Mouse (Mus musculus): ENCODE data around the gene Ddx21.
"Not testable (repeated sequence)": the region's sequence is repeated elsewhere in the genome, so short reads cannot be mapped to it uniquely, and the experiment has no call there.

Ddx21 gene

DNA sequence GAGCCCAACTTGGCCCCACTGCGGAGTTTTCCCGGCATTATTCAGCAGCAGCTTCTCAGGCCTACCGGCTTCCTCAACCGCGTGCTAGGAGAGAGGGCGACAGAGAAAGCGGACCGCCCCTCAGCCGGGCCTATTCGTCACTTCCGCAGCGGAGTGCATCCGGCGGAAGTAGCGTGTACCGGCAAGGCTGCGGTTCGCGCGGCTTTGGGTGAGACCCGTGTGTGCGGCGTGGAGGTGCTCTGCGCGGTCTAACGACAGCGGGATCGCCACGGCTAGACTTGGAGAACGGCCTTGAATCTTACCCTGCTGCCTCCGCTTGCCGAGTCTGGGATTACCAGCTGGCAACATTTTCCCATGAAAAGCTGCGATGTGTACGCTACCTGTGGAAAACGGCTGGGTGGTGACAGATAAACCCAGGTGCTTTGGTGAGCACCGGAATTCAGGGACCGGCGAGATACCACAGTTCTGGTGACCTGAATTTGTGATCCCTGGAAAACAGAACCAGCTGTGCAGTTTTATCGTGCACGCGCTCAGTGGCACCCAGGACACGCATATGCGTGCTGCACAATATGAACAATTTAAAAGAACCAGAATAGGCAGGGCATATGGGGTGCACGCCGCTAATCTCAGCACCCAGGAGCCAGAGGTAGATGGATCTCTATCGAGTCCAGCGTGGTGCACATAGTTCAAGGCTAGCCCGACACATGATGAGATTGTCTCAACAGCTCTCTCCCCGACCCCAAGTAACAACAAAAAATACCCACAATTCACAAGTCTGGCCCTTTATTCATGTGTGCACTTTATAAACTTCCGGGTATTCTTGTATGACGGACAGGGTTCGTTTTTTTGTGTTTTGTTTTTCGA is at the start of gene Ddx21:
Gene Ddx21, minus strand, starts transcription at position 105 of the 864 bp plus-strand sequence.
- peak; percentile 79 to 88 for DNase-seq

DNA sequence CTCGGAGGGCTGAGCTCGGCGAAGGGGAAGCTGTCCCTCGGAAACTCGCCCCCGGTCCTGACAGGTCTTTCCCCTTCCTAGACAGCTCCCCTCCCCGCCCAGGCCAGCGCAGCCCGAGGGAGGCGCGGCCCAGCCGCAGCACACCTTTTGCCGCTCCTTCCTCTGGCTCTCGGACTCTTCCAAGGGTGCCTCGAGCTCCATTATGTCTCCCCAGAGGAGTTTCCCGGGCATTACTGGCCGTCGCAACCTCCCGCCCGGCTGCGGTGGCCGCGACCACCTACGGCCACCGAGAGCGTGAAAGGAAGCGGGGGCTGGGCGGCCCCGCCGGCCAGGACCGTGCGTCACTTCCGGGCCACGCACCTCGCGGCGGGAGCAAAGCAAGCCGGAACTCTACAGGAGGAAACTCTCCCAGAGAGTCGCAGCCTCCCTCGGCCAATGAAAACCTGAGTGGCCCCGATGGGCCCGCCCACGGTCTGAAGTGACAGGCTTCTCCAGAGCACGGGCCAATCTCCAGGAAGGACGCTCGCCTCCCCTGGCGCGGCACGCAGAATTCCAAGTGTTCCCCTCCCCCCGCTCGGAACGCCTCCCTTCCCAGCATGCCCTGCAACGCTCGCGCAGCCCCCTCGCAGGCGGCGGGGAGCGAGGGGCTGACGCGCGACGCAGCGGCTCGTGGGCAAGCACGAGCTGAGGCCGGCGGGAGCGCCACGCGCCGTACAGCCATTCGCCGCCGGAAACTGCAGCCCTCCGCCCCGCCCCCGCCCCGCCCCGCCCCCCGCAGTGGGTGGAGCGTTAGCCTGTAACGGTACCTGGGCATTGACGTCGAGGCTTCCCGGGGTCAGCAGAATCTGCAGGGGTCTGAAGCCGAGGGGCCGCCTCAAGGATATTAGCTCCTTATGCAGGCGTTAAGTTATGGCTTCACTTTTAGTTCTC is 49.1 kb upstream of the Ddx21 start, which contains the start of gene Ddx50:
Gene Ddx50, minus strand, starts transcription at position 338 of the 930 bp plus-strand sequence.
- DNase-seq, result peak; percentile 92 to 95

DNA sequence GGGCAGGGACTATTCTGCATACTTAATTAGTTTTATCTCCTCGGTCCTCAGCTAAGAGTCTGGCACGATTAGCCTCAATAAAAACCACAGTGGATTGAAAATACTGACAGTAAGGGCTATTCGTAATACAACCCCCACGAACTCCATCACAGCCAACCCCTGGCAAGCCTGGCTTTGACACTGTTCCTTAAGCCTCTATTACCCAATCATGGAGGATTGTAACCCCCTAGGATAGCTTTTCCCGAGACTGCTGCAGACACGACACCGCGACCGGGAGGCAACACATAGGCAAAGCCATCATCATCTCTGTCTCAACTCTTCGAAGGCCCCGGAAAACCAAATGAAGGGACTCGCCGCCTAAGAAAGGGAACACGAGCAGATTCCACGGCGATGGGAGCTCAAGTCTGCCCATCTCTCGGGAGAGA is 48.3 kb upstream of the Ddx21 start:
- no peak for DNase-seq

DNA sequence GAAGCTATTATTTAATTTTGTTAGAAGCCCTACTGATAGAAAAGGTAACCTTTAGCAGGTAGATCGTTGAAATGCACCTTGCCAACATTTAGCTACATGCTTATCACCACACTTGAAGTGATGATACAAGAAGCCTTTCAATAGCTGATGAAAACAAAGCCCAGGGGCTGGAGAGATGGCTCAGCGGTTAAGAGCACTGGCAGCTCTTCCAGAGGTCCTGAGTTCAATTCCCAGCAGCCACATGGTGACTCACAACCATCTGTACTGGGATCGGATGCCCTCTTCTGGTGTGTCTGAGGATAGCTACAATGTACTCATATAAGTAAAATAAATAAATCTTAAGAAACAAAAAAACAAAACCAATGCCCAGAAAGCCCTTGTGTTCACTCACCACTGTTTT is 2.1 kb upstream of the Ddx21 start:
- DNase-seq, result no peak

DNA sequence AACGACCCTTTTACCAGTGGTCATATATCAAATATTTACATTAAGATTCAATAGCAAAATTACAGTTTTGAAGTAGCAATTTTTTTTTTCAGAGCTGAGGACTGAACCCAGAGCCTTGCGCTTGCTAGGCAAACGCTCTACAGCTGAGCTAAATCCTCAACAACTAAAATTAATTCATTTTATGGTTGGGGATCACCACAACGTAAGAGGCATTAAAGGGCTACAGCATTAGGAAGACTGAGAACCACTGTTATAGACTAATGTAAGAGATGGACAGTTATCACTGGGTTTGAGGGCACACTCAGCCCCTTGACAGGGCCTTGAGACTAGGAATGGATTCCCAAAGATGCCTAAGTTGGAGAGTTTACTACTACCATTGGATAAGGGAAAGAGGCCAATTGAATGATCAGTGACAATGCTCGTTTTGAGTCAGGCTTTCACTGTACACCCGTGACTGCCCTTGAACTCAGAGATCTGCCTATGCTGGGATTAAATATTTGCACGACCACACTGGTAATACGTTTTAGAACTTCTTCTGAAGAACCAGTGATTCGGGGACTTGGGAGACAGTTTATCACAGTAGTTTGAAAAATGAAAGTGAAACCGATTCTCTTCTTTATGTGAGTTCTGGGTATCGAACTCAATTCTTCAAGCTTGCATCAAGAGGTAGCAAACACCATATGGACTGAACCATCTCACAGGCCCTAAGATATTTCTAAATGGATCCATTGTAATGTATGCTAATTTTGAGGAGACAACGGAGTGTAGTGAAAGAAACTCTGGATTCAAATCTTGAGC is 1.4 kb upstream of the Ddx21 start:
- DNase-seq, result no peak

DNA sequence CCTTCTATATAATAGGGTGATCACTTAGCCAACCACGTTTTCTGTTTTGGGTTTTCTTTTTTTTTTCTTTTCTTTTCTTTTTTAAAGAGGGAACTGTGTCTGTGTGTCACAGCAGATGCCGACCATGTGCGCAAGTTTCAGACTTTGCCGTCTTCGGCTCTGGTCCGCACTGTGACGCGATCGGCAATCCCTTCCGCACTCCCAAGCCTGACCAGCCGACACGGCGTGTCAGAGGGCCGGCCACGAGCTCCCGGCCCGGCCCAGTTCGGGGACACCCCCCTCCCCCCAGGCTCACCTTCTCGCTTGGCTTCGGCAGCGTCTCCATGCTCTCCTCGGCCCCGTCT is 276 bp downstream of the Ddx21 start:
- no peak for DNase-seq

DNA sequence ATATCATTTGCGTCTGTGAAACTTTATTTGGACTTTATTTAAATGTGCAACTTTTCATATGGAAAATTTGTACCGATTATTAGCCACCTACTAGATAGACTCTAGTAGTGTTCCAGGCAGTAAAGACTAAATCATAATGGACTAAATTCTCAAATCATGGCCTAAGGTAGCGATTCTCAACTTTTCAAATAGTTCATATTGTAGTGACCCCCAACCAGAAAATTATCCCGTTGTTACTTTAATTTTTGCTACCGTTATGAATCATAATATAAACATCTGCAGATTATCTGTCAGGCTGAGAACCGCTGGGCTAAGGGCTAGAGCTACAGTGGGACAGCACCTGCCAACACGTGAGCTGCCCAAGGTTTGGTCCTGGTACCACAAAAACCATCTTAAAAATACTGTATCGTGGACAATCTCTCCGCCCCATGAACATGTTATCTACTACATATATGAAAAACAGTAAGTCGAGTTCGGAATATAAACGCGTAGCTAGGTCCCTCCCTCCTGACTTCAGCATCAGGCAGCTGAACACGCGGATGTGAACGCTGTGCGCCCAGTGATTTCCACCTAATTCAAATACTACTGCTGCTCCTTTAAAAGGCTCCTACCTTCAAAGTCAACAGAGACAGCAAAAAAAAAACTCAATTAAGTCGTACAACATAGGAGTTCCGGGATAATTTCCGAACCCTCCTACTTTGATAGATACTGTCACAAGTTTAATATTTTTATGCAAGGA is 859 bp downstream of the Ddx21 start:
- no peak for DNase-seq

DNA sequence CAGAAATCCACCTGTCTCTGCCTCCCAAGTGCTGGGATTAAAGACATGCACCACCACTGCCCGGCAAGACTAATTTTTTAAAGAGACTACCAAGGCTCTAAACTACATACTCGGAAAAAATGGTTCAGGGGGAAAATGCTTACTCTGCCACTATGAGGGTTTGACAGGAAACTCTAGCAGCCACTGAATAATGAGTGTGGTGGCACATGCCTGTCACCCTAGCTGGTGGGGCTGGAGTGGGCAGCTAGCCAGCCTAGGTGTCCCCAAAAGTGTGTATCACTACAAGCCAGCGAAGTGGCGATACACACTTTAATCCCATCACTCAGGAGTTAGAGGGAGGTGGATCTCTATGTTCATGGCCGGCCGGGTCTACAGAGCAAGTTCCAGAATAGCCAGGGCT is 2.0 kb downstream of the Ddx21 start:
- no peak for DNase-seq

DNA sequence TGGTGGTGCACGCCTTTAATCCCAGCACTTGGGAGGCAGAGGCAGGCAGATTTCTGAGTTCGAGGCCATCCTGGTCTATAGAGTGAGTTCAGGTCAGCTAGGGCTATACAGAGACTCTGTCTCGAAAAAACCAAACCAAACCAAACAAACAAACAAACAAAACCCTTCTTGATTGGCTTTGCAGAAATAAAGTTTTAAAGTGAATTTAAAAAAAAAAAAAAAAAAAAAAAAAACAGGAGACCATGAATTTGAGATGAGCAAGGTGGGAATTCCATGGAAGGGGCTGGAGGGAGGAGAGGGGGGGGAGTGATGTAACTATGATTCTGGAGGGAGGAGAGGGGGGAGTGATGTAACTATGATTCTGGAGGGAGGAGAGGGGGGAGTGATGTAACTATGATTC is 2.8 kb downstream of the Ddx21 start:
- not testable (repeated sequence) for DNase-seq

DNA sequence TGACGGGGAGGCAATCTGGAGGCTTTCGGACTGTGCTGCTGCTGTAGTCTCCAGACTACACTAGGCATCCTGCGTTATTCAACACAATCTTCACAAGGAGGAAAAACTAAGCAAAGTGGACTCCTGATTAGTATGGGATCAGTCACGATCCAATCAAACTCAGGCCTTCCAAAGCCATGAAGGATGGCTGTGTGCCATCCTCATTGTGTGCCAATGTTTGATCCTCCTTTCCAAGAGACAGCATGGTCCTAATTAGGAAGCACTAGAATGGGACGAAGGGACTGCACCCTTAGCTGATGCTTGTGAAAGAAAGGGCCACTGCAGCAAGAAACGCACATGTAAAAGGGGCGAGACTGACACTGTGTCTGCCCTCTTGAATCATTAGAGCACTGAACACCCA is 9.6 kb downstream of the Ddx21 start:
- no peak for DNase-seq

DNA sequence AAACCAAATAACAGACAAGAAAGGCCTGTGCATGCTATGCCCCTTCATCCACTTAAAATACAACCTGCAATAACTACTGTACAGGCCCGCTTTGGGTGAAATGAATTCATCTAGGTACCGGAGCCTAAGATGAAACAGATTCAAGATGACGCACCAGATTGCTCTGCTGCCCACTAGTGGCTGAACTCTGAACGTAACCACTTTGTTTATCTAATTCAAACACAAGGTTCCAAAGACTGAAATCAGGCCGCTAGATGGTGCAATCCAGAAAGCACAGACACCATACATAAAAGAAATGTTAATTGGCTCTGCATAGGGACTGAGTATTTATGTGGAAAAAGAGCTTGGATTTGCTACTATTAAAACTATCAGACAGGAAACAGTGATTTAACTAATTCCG is 11.9 kb downstream of the Ddx21 start:
- DNase-seq, result peak; percentile 51 to 86

DNA sequence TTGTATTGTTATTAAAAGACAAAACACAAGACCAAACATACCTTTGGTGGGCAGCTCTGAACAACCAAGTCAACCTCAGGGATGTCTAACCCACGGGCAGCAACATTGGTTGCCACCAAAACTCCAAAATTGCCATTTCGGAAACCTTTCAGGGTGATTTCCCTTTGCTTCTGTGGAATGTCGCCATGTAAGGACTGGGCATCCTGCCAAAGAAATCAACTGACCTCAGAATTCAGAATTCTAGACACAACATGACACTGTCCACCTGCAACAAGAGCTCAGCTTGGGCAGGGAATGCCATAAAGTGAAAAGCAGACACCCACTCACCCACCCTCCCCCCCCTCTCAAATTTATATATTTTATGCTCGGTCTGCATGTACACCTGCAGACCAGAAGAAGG is 13.5 kb downstream of the Ddx21 start:
- DNase-seq, result no peak

DNA sequence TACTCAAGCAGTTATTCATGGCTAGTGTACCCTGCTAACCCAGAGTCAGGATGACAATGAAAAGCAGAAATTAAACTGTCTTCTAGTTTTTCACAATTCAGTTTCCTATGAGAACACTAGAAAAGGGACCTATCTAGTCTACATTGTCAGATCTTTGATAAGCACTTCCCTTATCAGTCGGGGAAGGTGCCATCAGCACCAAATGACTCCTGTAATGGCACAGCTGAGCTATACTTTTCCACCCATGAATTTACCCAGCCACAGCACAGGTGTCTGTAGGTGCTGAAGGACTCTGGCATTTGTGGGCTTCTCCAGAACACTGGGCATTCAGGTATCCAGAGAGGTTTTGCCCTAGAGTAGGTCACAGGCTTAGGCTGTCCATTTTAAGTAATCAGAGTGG is 18.8 kb downstream of the Ddx21 start:
- no peak for DNase-seq

DNA sequence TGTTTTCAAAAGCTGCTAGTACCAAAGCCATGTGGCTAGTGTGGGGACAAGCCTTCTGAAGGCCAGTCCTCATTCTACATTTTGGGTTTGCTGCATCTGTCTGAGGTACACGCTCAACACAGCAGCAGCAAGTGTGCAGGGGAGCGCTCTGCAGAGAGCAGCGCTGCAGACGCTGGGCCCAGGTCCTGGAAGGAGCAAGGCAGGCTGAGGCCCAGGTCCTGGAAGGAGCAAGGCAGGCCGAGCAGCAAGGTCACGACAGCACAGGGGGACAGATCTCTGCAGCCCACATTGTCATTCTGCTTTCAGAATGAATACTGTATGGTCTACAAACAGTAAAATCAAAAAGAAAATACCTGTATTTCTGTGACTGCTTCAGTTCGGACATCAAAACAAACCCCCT is 19.4 kb downstream of the Ddx21 start:
- no peak for DNase-seq

DNA sequence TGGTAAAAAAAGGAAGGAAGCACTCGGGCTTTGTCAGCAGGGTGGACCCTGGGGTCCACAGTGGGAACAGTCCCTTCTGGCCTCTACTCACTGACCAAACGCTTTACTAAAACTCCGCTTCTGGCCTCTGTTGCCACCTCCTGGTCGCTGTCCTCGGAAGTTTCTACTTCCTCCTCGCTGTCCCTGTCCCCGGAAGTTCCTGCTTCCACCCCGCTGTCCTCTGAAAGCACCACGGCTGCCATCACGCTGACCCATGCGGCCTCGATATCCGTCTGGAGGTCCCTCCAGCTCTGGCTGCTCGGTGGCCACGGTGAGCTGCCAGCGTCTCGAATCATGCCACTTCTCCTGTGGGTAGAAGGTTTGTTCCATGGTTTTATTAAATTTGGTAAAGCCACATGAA is 19.8 kb downstream of the Ddx21 start:
- DNase-seq, result no peak

DNA sequence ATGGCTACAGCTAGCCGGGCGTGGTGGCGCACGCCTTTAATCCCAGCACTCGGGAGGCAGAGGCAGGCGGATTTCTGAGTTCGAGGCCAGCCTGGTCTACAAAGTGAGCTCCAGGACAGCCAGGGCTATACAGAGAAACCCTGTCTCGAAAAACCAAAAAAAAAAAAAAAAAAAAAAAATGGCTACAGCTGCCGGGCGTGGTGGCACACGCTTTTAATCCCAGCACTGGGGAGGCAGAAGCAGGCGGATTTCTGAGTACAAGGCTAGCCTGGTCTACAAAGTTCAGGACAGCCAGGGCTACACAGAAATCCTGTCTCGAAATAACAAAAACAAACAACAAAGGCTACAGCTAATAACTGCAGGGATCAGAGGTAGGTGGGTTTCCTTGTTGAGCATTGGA is 23.0 kb downstream of the Ddx21 start:
- DNase-seq, result not testable (repeated sequence)

DNA sequence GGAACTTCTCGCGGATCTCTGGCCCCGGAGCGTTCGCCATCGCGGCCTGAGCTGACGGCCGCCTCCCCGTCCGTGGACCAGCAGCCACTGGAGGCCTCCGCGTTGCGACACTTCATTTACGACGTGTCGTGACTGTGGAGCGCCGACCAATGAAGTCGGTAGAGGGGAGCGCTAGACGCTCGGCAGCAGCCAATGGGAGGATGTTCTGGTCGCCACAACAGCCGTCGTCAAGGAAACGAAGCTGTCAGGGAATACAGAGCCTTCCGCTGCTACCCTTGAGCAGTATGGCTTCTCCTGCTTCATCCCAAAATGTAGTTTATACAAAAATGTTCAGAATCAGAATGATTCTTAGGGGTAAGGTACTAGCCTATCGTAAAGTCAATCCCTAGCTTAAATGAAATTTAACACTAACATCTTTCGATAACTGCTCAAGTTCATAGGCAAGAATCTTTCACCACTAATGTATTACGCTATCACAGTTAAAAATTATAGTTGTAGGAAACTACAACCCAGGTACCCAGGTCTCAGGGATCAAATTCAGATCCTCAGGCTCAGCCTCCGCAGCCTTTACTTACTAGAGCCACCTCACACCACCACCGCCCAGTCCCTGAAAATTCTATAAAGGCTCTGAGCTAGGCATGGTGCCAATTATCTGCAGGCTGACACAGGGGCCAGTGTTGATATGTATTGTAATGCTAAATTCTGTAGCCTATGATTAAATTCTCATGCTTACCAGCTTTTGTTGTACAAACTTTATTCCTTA is 23.6 kb downstream of the Ddx21 start, which contains the start of gene Kif1bp:
Gene Kif1bp, minus strand, starts transcription at position 120 of the 763 bp plus-strand sequence.
- peak; percentile 87 to 89 for DNase-seq

DNA sequence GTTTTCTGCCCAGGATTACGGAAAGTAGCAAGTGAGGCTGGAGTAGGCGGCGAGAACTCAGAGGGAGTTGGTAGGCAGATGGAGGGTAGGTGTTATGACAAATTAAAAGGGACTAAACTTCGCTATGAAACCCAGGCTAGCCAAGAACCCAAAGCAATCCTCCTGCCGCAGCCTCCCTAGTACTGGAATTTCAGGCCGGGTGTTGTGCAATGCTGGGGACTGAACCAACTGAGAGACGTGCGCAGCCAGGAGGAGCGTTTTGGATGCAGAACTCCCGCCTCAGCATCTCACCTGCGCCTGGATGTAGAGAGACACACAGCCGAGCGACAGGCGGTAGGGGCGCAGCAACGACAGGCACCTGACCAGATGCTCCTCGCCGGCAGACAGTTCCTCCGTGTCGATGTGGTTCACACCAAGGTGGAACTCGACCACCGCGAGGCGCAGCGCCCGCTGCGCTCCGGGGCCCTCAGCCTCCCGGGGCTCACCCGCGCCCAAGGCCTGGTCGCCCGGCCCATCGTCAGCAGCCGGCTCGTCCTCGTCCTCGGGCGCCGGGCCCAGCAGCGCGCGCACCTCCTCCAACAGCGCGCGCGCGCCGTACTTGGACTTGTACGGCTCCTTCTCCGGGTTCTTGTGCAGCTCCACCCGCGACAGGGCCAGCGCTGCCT is 24.3 kb downstream of the Ddx21 start:
- no peak for DNase-seq

DNA sequence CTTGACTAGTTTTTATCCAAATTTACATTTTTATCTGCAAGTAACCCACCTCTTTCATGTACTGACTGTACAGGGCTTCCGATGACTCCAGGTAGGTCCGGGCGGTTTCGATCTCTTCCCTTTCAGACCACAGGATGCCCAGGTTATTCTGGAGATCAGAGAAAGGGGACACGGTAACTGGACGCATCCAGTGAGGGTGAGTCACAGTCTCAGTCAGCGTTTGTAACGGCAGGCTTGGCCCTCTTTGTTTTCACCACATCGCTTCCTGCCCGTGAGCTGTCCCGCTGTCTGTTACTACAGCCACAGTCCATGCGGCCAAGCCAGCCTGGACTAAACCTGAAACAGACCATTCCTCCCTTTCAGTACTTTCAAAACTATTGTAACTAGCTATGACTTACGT is 27.1 kb downstream of the Ddx21 start:
- no peak for DNase-seq

DNA sequence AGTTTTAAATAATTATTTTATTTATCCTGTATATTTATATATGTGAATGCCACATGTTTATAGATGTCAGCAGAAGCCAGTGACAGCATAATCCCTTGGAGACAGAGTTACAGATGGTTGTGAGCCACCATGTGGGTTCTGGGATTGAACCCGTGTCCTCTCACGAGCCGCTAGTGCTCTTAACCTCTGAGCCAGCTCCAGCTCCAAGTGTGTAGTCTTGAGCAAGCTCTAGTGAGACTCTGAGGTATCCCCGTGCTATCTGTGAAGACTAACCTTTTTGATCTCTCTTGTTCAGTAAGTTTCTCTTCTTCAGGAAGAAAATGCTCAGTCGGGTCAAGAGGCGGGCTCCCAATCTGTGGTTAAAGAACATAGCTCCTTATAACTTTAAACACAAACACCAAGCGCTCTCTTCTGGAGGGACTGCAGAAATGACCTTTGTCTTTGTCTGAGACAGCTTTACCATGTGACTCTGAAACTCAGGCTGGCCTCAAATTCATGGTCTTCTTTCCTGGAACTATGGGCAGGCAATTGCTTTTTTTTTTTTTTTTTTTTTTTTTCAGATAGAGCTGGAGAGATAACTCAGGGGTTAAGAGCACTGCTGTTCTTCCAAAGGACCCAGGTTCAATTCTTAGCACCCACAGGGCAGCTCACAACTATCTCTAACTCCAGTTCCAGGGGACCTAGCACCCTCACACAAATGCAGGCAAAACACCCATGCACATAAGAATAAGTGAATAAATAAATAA is 31.8 kb downstream of the Ddx21 start:
- DNase-seq, result no peak
